Mouse (Mus musculus) left cerebral cortex, adult 6 months (tissue): ENCODE data around the gene Phf11a. TPM values are rescaled to one million over a fixed set of nuclear protein-coding genes. Genes with fewer than 3 reads are reported as not detected.

ENCODE experiments used
- long read RNA-seq, 2 experiments: library from polyadenylated mRNA; unstranded; transcript quantifications; one replicate each; pipeline ENCODE4 v2.0.0; 2019 to 2020
- polyA plus RNA-seq: library from polyadenylated mRNA; unstranded; fragments of <200 nt; fragmentation: Nextera tagmentation; gene quantifications from 2 replicates; pipeline ENCODE4 v1.2.3, GENCODE M21; 2021

The Phf11a gene
- polyA plus RNA-seq = 0.10 TPM in 1 of 2 replicates, not detected in the other
- long read RNA-seq, experiment 1 = 0 reads
- long read RNA-seq, experiment 2, partial matches to known transcripts = 0 of 1 reads
- long read RNA-seq, experiment 2, other reads (novel, unspliced or antisense) = 0 of 1 reads

DNA sequence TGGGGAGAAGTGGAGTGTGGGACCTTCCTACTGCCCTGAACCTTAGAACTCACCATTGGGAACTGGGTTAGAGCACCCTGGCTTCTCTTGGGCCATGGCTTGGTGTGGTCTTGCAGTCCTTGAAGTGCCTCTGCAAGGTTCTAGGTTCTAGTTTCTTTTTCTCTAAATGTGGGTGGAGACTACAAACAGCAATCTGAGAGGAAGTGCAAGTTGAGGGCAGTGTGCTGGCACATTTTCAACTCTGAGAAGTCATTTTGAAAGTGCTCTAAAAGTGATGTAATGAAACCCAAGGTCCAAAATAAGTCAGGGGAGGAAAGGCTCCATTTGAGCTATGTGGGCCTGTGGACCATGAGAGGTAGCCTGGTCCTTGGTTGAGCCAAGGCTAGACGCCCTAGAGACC is at the start of gene Phf11a:
TSS of gene Phf11a (minus strand) at position 132 of the 400 bp plus-strand sequence.

DNA sequence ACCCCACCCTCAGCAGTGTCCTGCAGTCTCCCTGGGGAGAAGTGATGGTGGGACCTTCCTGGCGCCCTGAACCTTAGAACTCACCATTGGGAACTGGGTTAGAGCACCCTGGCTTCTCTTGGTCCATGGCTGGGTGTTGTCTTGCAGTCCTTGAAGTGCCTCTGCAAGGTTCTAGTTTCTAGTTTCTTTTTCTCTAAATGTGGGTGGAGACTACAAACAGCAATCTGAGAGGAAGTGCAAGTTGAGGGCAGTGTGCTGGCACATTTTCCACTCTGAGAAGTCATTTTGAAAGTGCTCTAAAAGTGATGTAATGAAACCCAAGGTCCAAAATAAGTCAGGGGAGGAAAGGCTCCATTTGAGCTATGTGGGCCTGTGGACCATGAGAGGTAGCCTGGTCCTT is 43.9 kb upstream of the Phf11a start, which contains the start of gene Phf11b:
TSS of gene Phf11b (minus strand) at position 163 of the 400 bp plus-strand sequence.

DNA sequence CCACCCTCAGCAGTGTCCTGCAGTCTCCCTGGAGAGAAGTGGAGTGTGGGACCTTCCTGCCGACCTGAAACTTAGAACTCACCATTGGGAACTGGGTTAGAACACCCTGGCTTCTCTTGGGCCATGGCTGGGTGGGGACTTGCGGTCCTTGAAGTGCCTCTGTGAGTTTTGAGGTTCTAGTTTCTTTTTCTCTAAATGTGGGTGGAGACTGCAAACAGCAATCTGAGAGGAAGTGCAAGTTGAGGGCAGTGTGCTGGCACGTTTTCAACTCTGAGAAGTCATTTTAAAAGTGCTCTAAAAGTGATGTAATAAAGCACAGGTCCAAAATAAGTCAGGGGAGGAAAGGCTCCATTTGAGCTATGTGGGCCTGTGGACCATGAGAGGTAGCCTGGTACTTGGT is 37.3 kb downstream of the Phf11a start, which contains the start of gene Gm6904:
TSS of gene Gm6904 (minus strand) at position 161 of the 400 bp plus-strand sequence.

Other genes starting within 250 kb of the Phf11a start
- gene 1700129C05Rik, start 154.6 kb downstream of the Phf11a start, polyA plus RNA-seq = not detected in 2 replicates
- not detected in 2 replicates for gene Gm5142, start 118.8 kb downstream of the Phf11a start, polyA plus RNA-seq
- 12.0 and 14.8 TPM in 2 replicates for gene Rcbtb1, start 96.3 kb downstream of the Phf11a start, polyA plus RNA-seq
- gene Gm6904, start 37.3 kb downstream of the Phf11a start, polyA plus RNA-seq = not detected in 2 replicates
- 0.65 and 0.82 TPM in 2 replicates for gene Phf11b, start 43.8 kb upstream of the Phf11a start, polyA plus RNA-seq
- gene Phf11d, start 67.9 kb upstream of the Phf11a start, polyA plus RNA-seq = 0.51 and 0.98 TPM in 2 replicates
- gene Phf11c, start 97.9 kb upstream of the Phf11a start, polyA plus RNA-seq = 0.06 and 0.08 TPM in 2 replicates
- gene Setdb2, start 143.4 kb upstream of the Phf11a start, polyA plus RNA-seq = 2.8 and 3.8 TPM in 2 replicates
- gene Cab39l, start 143.4 kb upstream of the Phf11a start, polyA plus RNA-seq = 25.7 and 31.1 TPM in 2 replicates